Mouse (Mus musculus): ENCODE data around the gene Epb41l1. TPM values are rescaled to one million over a fixed set of nuclear protein-coding genes. Genes with fewer than 3 reads are reported as not detected.
"Not testable (repeated sequence)": the region's sequence is repeated elsewhere in the genome, so short reads cannot be mapped to it uniquely, and the experiment has no call there.

Gene Epb41l1
- 4.4 and 4.5 TPM in 2 replicates for polyA plus RNA-seq (2015; fragmentation: Nextera tagmentation; extraction: Ambion mirVana)

DNA sequence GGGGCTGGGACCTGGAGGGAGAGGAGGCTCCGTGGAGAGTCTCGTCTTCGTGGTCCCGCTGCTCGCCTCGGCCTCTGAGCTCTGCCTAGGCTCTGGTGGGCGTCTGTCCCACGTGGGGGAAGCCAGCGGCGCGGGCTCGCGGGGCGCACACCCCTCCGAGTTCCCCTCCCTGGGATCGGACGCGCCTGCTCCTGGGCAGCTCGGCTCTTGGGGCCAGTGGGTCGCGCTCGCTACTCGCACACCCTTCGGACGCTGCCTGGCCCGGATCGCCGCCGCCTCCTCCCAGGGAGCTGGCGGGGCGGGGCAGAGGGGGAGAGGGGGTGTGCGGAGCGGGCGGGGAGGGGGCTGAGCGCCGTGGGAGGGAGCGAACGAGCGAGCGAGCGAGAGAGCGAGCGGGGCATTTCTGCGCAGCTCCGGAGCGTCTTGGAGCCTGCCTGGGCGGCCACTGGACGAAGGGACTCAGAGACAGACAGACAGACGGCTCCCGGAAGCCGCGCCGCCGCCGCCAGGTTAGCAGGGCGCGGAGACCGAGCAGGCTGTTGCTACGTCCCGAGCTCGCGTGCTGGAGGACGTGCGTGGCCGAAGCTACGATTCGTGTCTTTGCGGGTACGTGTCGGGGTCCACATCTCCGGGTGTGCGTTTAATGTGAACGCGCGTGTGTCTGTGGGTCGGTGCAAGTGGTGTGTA, at the start of gene Epb41l1:
Gene Epb41l1 (plus strand): TSS at position 216 of the 687 bp plus-strand sequence.
- Histone ChIP-seq H3K4me2 (peak within 1 kb of the TSS; percentile 98), H3K4me3 (peak within 1 kb of the TSS; percentile 65), H3K9ac (peak within 1 kb of the TSS; percentile 75), H3K27me3 (peaks cover 44% of the 10 kb centered on the region), H3K27ac (0 out of 2 replicates have a peak within 1 kb of the TSS, but pooled peaks have one; percentile 22), H3K4me1 (peaks cover 32% of the 10 kb centered on the region), H3K36me3 (no peaks in the 10 kb centered on the region), H3K9me3 (no peaks in the 10 kb centered on the region)
- under 1% methylated on average over 76 of the region's 76 CpGs for WGBS
- ATAC-seq (ENCODE audit: insufficient number of reproducible peaks, insufficient read depth, low FRiP score, low TSS enrichment, low read depth): peak; percentile 18; the same call in 1 of the 2 replicates

DNA sequence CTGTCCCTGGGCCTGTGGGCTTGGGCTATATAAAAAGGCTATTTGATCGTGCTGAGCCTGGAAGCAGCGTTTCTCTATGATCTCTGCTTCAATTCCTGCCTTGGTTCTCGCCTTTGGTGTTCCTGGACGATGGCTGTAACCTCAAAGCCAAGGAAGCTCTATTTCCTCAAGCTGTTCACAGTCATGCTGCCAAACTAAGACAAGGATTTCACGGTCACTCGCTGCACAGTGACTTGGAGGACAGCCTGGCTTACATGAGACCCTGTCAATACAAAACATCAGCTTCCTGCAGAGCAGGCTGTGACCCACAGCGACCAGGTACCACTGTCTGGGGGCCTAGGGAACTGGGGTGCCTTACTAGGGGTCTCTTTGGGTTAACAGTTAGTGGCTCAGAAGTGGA, 43.8 kb upstream of the Epb41l1 start:
- ATAC-seq (ENCODE audit: insufficient number of reproducible peaks, insufficient read depth, low FRiP score, low TSS enrichment, low read depth): no peak
- no peaks in the 10 kb centered on the region for H3K4me1 ChIP-seq
- H3K9me3 ChIP-seq: no peaks in the 10 kb centered on the region
- H3K27ac ChIP-seq: no peak overlapping the region
- WGBS: 79% methylated on average over 7 of the region's 7 CpGs
- H3K27me3 ChIP-seq: no peaks in the 10 kb centered on the region
- H3K4me2 ChIP-seq: no peak overlapping the region
- no peaks in the 10 kb centered on the region for H3K36me3 ChIP-seq
- H3K4me3 ChIP-seq: no peak overlapping the region
- no peak overlapping the region for H3K9ac ChIP-seq

DNA sequence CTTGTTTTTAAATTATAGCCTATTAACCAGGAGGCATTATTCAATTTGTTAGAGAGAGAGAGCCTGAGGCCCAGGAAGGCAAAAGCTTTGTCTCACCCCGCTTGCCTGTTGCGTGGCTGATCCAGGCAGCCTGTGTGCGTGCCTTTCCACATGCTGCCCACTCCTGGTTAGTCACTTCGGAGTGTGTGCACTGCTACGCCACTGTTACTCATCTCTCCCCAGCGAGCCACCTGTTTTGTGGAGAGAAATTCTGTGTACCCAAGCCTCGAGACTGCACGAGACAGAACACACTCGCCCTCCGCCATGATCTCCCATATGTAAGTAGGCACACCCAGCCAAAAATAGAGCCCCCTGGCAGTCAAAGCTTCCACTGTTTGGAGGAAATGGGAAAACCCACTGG, 40.8 kb upstream of the Epb41l1 start:
- WGBS: 82% methylated on average over 10 of the region's 10 CpGs
- Histone ChIP-seq H3K27me3 (no peaks in the 10 kb centered on the region), H3K9ac (no peak overlapping the region), H3K9me3 (0 out of 2 replicates have a peak, but pooled peaks cover 8% of the 10 kb centered on the region), H3K27ac (no peak overlapping the region; the same call in 1 of the 2 replicates), H3K4me3 (no peak overlapping the region), H3K4me1 (no peaks in the 10 kb centered on the region), H3K4me2 (no peak overlapping the region), H3K36me3 (no peaks in the 10 kb centered on the region)
- ATAC-seq (ENCODE audit: insufficient number of reproducible peaks, insufficient read depth, low FRiP score, low TSS enrichment, low read depth): no peak

DNA sequence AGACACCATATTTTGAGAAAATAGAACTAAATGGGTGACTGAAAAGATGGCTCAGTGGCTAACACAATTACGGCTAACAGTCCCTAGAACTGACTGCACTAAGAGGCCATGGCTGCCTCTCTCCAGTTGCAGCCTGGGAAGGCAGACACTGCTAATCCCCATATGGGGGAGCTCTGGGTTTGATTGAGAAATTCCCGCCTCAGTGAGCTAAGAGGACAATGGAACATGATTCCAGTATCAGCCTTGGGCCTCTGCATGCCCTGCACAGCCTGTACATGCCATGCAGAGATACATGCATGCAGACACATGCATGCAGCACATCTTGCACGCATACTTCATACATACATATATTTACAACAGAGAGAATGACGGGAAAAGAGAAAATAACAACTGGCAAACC, 39.4 kb upstream of the Epb41l1 start:
- H3K4me2 ChIP-seq: no peak overlapping the region
- H3K9ac ChIP-seq: no peak overlapping the region
- no peaks in the 10 kb centered on the region for H3K4me1 ChIP-seq
- H3K36me3 ChIP-seq: no peaks in the 10 kb centered on the region
- H3K4me3 ChIP-seq: no peak overlapping the region
- 60% methylated on average over 4 of the region's 4 CpGs for WGBS
- H3K27me3 ChIP-seq: no peaks in the 10 kb centered on the region
- 0 out of 2 replicates have a peak, but pooled peaks cover 8% of the 10 kb centered on the region for H3K9me3 ChIP-seq
- ATAC-seq (ENCODE audit: insufficient number of reproducible peaks, insufficient read depth, low FRiP score, low TSS enrichment, low read depth): no peak
- H3K27ac ChIP-seq: no peak overlapping the region

DNA sequence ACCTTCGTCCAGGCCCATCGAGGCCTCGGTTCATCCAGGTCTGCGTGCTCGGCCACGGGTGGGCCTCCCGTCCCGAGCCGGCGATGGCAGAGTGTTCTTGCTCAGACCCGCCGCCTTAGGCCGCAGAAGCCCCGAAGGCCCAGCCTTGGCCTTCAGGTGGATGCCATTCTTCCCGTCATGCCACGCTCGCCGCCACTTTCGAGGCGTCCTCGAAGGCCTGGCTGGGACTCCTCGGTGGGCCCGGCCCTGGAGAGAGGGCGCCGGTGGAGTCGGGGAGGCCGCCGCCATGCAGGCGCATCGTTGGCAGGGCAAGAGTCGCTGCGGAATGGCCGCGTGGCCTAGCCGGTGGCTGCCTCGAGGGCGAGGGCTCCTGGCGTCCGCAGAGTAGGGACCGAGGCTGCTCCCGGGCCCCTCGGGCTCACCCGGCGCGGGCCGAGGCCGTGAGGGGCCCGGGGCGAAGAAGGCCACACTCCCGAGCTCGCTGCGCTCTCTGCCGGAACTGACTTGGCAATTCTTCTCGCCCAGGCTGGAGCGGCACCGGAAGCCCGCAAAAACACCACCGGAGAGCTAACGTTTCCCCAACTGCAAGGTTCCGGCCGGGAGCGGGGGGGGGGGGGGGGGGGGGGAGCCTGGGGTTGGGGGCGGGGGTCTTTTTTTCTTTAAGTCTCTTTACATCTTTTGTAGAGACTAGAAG, 28.1 kb upstream of the Epb41l1 start:
- Histone ChIP-seq H3K9ac (peak overlapping the region; percentile 67; the same call in 1 of the 2 replicates), H3K4me3 (peak overlapping the region; percentile 41), H3K4me2 (peak overlapping the region; percentile 44), H3K27ac (peak overlapping the region; percentile 75)
- not testable (repeated sequence) for H3K27me3 ChIP-seq, H3K4me1 ChIP-seq, H3K36me3 ChIP-seq, H3K9me3 ChIP-seq
- WGBS: 0% methylated on average over 11 of the region's 63 CpGs
- peak; percentile 81 for ATAC-seq (ENCODE audit: insufficient number of reproducible peaks, insufficient read depth, low FRiP score, low TSS enrichment, low read depth)

GRCm38 (mm10) chr2:156393155-156393828, 27.4 kb upstream of the Epb41l1 start:
- ATAC-seq (ENCODE audit: insufficient number of reproducible peaks, insufficient read depth, low FRiP score, low TSS enrichment, low read depth): no peak
- Histone ChIP-seq H3K9me3 (no peaks in the 10 kb centered on the region), H3K27me3 (no peaks in the 10 kb centered on the region), H3K9ac (no peak overlapping the region), H3K4me2 (peak overlapping the region; percentile 44), H3K4me1 (peaks cover 4% of the 10 kb centered on the region; the same call in 1 of the 2 replicates), H3K27ac (no peak overlapping the region), H3K36me3 (no peaks in the 10 kb centered on the region), H3K4me3 (peak overlapping the region; percentile 41)
- WGBS: 53% methylated on average over 5 of the region's 5 CpGs

- ATAC-seq (ENCODE audit: insufficient number of reproducible peaks, insufficient read depth, low FRiP score, low TSS enrichment, low read depth): no peak
- no peak overlapping the region for H3K9ac ChIP-seq
- H3K4me2 ChIP-seq: no peak overlapping the region
- H3K9me3 ChIP-seq: no peaks in the 10 kb centered on the region
- no peak overlapping the region for H3K4me3 ChIP-seq
- WGBS: 94% methylated on average over 4 of the region's 4 CpGs
- peaks cover 4% of the 10 kb centered on the region; the same call in 1 of the 2 replicates for H3K4me1 ChIP-seq
- H3K27me3 ChIP-seq: no peaks in the 10 kb centered on the region
- H3K27ac ChIP-seq: no peak overlapping the region
- no peaks in the 10 kb centered on the region for H3K36me3 ChIP-seq
Measured at GRCm38 (mm10) chr2:156394282-156394681, 26.4 kb upstream of the Epb41l1 start.

- ATAC-seq (ENCODE audit: insufficient number of reproducible peaks, insufficient read depth, low FRiP score, low TSS enrichment, low read depth): no peak
- no peak overlapping the region for H3K4me3 ChIP-seq
- H3K4me1 ChIP-seq: peaks cover 8% of the 10 kb centered on the region
- H3K27me3 ChIP-seq: no peaks in the 10 kb centered on the region
- no peaks in the 10 kb centered on the region for H3K9me3 ChIP-seq
- no peak overlapping the region for H3K4me2 ChIP-seq
- no peaks in the 10 kb centered on the region for H3K36me3 ChIP-seq
- no peak overlapping the region for H3K9ac ChIP-seq
- 81% methylated on average over 2 of the region's 2 CpGs for WGBS
- no peak overlapping the region for H3K27ac ChIP-seq
Measured at GRCm38 (mm10) chr2:156396096-156396495, 24.6 kb upstream of the Epb41l1 start.

DNA sequence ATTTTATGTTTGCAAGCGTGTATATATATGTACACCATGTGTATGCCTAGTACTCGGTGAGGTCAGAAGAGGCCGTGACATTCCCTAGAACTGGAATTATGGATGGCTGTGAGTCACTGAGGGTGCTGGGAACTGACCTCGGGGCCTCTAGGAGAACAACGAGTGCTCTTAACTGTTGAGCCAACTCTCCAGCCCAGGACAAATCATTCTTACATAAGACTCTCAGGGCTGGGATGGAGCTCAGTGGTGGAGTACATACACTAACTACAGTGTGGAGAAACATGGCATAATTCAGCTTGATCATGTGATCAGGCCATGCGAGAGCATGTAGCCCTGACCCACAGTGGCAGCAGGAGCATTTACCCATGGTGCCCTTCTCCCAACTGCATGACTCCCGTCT, 22.7 kb upstream of the Epb41l1 start:
- 91% methylated on average over 7 of the region's 7 CpGs for WGBS
- H3K27me3 ChIP-seq: no peaks in the 10 kb centered on the region

DNA sequence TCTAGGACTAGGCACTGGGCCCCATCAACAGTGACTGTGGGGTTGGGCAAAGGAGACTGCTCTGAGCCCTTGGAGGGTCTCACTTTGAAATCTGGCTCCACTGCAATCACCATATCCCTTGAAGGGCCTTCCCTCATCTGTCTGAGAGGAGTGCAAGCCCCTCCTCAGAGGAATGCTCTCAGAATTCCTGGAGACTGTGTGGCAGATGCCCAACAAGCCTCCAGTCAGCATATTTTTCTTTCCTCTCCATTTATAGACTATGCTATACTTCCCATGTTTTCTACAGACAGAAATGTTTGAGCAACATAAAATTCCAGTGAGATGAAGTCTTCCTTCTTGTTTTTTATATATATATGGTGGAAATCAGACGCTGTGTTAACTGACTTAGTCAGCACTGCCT, 21.2 kb upstream of the Epb41l1 start:
- Histone ChIP-seq H3K9me3 (no peaks in the 10 kb centered on the region), H3K36me3 (no peaks in the 10 kb centered on the region), H3K9ac (no peak overlapping the region), H3K27me3 (no peaks in the 10 kb centered on the region), H3K4me2 (no peak overlapping the region), H3K27ac (0 out of 2 replicates have a peak overlapping the region, but pooled peaks have one; percentile 12), H3K4me3 (no peak overlapping the region), H3K4me1 (peaks cover 7% of the 10 kb centered on the region)
- WGBS: 64% methylated on average over 1 of the region's 1 CpGs
- no peak for ATAC-seq (ENCODE audit: insufficient number of reproducible peaks, insufficient read depth, low FRiP score, low TSS enrichment, low read depth)

More for the DNA sequence above, 22.7 kb upstream of the Epb41l1 start:
- H3K4me2 ChIP-seq: no peak overlapping the region
- ATAC-seq (ENCODE audit: insufficient number of reproducible peaks, insufficient read depth, low FRiP score, low TSS enrichment, low read depth): no peak
- no peaks in the 10 kb centered on the region for H3K9me3 ChIP-seq
- no peak overlapping the region for H3K4me3 ChIP-seq
- H3K36me3 ChIP-seq: no peaks in the 10 kb centered on the region
- peaks cover 11% of the 10 kb centered on the region for H3K4me1 ChIP-seq
- no peak overlapping the region for H3K27ac ChIP-seq
- no peak overlapping the region for H3K9ac ChIP-seq

DNA sequence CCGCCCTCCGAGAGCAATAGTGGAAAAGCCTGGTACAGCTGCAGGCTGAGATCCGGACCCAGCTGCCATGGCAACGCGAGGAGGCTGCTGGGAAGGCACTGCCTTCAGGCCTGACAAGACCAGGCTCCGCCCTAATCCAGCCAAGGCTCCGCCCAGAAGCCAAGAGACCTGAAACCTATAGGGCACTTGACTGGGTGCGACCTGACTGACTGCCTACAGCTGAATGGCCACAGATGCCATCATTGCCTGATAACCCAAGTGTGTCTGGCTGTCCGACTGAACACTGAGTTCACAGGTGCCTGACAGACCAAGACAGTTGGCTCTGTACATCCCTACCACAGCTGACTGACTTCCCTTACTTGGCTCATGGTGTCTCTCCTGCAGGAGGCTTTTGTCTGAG, 19.4 kb upstream of the Epb41l1 start:
- WGBS: 6% methylated on average over 9 of the region's 9 CpGs
- peak; percentile 56; the same call in 1 of the 2 replicates for ATAC-seq (ENCODE audit: insufficient number of reproducible peaks, insufficient read depth, low FRiP score, low TSS enrichment, low read depth)
- peak overlapping the region; percentile 12; the same call in 1 of the 2 replicates for H3K9ac ChIP-seq
- peaks cover 9% of the 10 kb centered on the region for H3K4me1 ChIP-seq
- H3K4me3 ChIP-seq: no peak overlapping the region
- H3K4me2 ChIP-seq: peak overlapping the region; percentile 40
- H3K27ac ChIP-seq: no peak overlapping the region
- H3K36me3 ChIP-seq: no peaks in the 10 kb centered on the region
- no peaks in the 10 kb centered on the region for H3K9me3 ChIP-seq
- no peaks in the 10 kb centered on the region for H3K27me3 ChIP-seq
